Mouse (Mus musculus) cerebellum, postnatal 25 days (tissue): ENCODE data around the gene Eef2k.
"Not testable (repeated sequence)": the region's sequence is repeated elsewhere in the genome, so short reads cannot be mapped to it uniquely, and the experiment has no call there.

Source experiments
- DNase-seq, 2 experiments: peaks; one replicate each; pipeline ENCODE4 v3.0.0; 2021; ENCODE audit warnings: mixed read lengths in 2 of 2

Gene Eef2k

GRCm38 (mm10) chr7:120882674-120883073 lies 40.0 kb downstream of the Eef2k start:
- no peak for DNase-seq

GRCm38 (mm10) chr7:120883523-120884290 lies 41.1 kb downstream of the Eef2k start:
- no peak for DNase-seq

GRCm38 (mm10) chr7:120884746-120885145 lies 42.1 kb downstream of the Eef2k start:
- no peak for DNase-seq

- no peak for DNase-seq
These were observed 50.5 kb downstream of the Eef2k start for GRCm38 (mm10) chr7:120893123-120893522.

GRCm38 (mm10) chr7:120897054-120897453 lies 54.4 kb downstream of the Eef2k start:
- DNase-seq: no peak

GRCm38 (mm10) chr7:120897711-120898335 lies 55.2 kb downstream of the Eef2k start:
- peak; percentile 69 to 71 for DNase-seq

GRCm38 (mm10) chr7:120900191-120900590 lies 57.6 kb downstream of the Eef2k start:
- DNase-seq: no peak

- no peak for DNase-seq
These were observed 59.1 kb downstream of the Eef2k start for GRCm38 (mm10) chr7:120901701-120902100.

GRCm38 (mm10) chr7:120902931-120903330 lies 60.3 kb downstream of the Eef2k start:
- DNase-seq: no peak

GRCm38 (mm10) chr7:120910172-120910571 lies 67.5 kb downstream of the Eef2k start:
- not testable (repeated sequence) for DNase-seq

- DNase-seq: not testable (repeated sequence)
These were observed 68.6 kb downstream of the Eef2k start for GRCm38 (mm10) chr7:120911268-120911667.

GRCm38 (mm10) chr7:120913332-120913731 lies 70.7 kb downstream of the Eef2k start:
- DNase-seq: no peak

GRCm38 (mm10) chr7:120916262-120916875 lies 73.7 kb downstream of the Eef2k start:
- no peak for DNase-seq

GRCm38 (mm10) chr7:120917279-120917591 lies 74.6 kb downstream of the Eef2k start:
- no peak for DNase-seq

GRCm38 (mm10) chr7:120917592-120918461 lies 75.2 kb downstream of the Eef2k start, which contains the start of gene Polr3e:
TSS of gene Polr3e (plus strand) at chr7:120917744.
- DNase-seq: peak; percentile 100

GRCm38 (mm10) chr7:120918526-120918962 lies 75.9 kb downstream of the Eef2k start:
- DNase-seq: peak; percentile 51 to 66

GRCm38 (mm10) chr7:120933110-120933509 lies 90.5 kb downstream of the Eef2k start:
- DNase-seq: no peak

- no peak for DNase-seq
These were observed 91.1 kb downstream of the Eef2k start for GRCm38 (mm10) chr7:120933680-120934195.

GRCm38 (mm10) chr7:120934716-120935115 lies 92.1 kb downstream of the Eef2k start:
- peak; percentile 33 to 57 for DNase-seq

- no peak for DNase-seq
These were observed 93.9 kb downstream of the Eef2k start for GRCm38 (mm10) chr7:120936522-120936921.

GRCm38 (mm10) chr7:120938206-120938605 lies 95.6 kb downstream of the Eef2k start:
- no peak for DNase-seq

- peak in 1 of 2 experiments; percentile 28 for DNase-seq
These were observed 97.7 kb downstream of the Eef2k start for GRCm38 (mm10) chr7:120940343-120940742.

GRCm38 (mm10) chr7:120941214-120941613 lies 98.6 kb downstream of the Eef2k start:
- no peak for DNase-seq
